Mouse (Mus musculus) cortical plate, adult 2 months (tissue): ENCODE data around the gene C2cd2l.
"Not testable (repeated sequence)": the region's sequence is repeated elsewhere in the genome, so short reads cannot be mapped to it uniquely, and the experiment has no call there.

Experiments
- CTCF ChIP-seq: fragments of 200-500 bp; IDR thresholded peaks from 2 replicates; pipeline ENCODE4 v1.5.1; 2011; ENCODE audit warnings: mild to moderate bottlenecking, control low read depth, low read length; ENCODE audit not compliant: insufficient read depth; ENCODE audit errors: extremely low read depth
- POLR2A ChIP-seq: fragments of 200-500 bp; IDR thresholded peaks from 2 replicates; pipeline ENCODE4 v1.6.1; 2011; ENCODE audit warnings: mild to moderate bottlenecking, low read length, control low read depth; ENCODE audit not compliant: insufficient read depth; ENCODE audit errors: extremely low read depth

GRCm38 (mm10) chr9:44300001-44300400, 20.1 kb downstream of the C2cd2l start:
- TF ChIP-seq CTCF, POLR2A: not testable (repeated sequence)
